ENCODE assay signal across 35 mouse cellular contexts in the genomic region with DNA sequence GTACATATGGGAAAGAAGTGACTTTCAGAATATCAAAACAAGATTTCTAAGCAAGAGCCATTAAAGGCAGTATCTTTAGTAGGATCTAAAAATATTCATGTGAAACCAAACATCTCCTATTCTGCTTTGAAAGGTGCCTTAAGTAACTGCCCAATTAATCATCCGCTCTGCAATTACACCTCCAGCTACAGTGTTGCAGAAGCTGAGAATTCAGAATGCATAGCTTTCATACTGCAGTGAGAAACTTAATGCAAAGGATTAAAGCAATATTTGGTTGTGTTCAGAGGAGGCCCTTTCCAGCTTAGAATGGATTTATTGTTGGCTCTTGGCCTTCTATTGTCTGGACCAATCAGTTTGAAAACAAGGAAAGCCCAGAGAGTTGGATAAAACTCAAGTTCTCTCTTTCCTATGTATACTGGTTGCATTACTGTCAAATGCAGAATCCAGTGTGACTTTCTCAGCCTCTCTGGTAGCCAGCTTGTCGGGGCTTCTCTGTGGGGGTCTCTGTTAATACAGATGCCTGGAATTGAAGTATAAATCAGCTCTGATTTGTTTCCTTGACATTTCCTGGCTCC. TPM values are rescaled to one million over a fixed set of nuclear protein-coding genes. Genes with fewer than 3 reads are reported as not detected.
DNase-seq lines count a peak whose midpoint lies in the region; ATAC-seq lines count a peak whose summit lies in the region.
"Had no signal": no experiment of that assay in that cellular context is flagged by ENCODE, and none has a peak within 500 bp of the region (broad histone marks: within the 10 kb centered on the region; RNA-seq: fewer than 3 reads in every experiment).

No protein-coding gene starts in this region.

- no peak overlapping the region for H3K4me2 ChIP-seq in heart, embryonic 16.5 days (ENCODE audit: low read depth, low read length)
- H3K4me2 ChIP-seq in neural tube, embryonic 15.5 days: no peak overlapping the region
- no peak overlapping the region for H3K4me2 ChIP-seq in embryonic facial prominence, embryonic 14.5 days (ENCODE audit: low read depth, low read length)
- H3K4me2 ChIP-seq: hindbrain, embryonic 15.5 days; kidney, embryonic 15.5 days; liver, embryonic 15.5 days; midbrain, embryonic 11.5 days had no signal

- DNase-seq in heart, postnatal 25 days (ENCODE audit: low spot score): no peak
- DNase-seq in neural tube, embryonic 10.5 days (ENCODE audit: extremely low spot score, low spot score): no peak
- DNase-seq in embryonic facial prominence, embryonic 14.5 days (ENCODE audit: low spot score): peak; percentile 79
- peak; percentile 17 for DNase-seq in telencephalon, adult 2 months (ENCODE audit: low read depth, low spot score)
- no peak for DNase-seq in layer of hippocampus, postnatal 10 days (ENCODE audit: low spot score in 2 of 2)
- DNase-seq: adrenal gland, adult 2 months; adrenal gland, postnatal 36 days; B cell, adult 2 months; cerebellum, adult 8-10 months; cerebellum, postnatal 25 days; forebrain, postnatal 0 days; gastrocnemius, postnatal 10 days; heart, adult 2 months; kidney, adult 11 months; kidney, postnatal 36 days; layer of hippocampus, postnatal 36 days; left cerebral cortex, postnatal 4 days; liver; lung, postnatal 36 days; right cerebral cortex, postnatal 25 days; thymus, adult 2 months; thymus, postnatal 36 days had no signal

- intact Hi-C loops in heart, postnatal 25 days (cut with DNase I): no loop called here

- 0 out of 2 replicates have a peak, but pooled peaks cover 2% of the 10 kb centered on the region for H3K4me1 ChIP-seq in heart, embryonic 16.5 days (ENCODE audit: control insufficient read depth, insufficient read depth, low read length)
- H3K4me1 ChIP-seq in neural tube, embryonic 15.5 days: peaks cover 19% of the 10 kb centered on the region
- H3K4me1 ChIP-seq in embryonic facial prominence, embryonic 14.5 days (ENCODE audit: control insufficient read depth, insufficient read depth, low read length): peaks cover 7% of the 10 kb centered on the region; the same call in 1 of the 2 replicates

- ATAC-seq in heart, embryonic 16.5 days (replicated peaks; ENCODE audit: extremely low read depth, insufficient read depth, low FRiP score): no peak
- ATAC-seq in neural tube, embryonic 15.5 days (ENCODE audit: low FRiP score): no peak
- ATAC-seq in embryonic facial prominence, embryonic 14.5 days (ENCODE audit: low read depth): no peak
- ATAC-seq: activated CD4-positive, CD25-positive, alpha-beta regulatory T cell, adult 4 months; forebrain, postnatal 0 days; inflammation-experienced regulatory T-cells, adult 6 months had no signal

- no peaks in the 10 kb centered on the region for H3K36me3 ChIP-seq in heart, embryonic 16.5 days (ENCODE audit: control insufficient read depth, insufficient read depth)
- H3K36me3 ChIP-seq in neural tube, embryonic 15.5 days: no peaks in the 10 kb centered on the region
- H3K36me3 ChIP-seq in embryonic facial prominence, embryonic 14.5 days (ENCODE audit: control insufficient read depth, insufficient read depth, low read length): no peaks in the 10 kb centered on the region
- H3K36me3 ChIP-seq: hindbrain, embryonic 15.5 days; kidney, embryonic 15.5 days; liver, embryonic 15.5 days had no signal

- peaks cover 4% of the 10 kb centered on the region; the same call in 1 of the 2 replicates for H3K9me3 ChIP-seq in heart, embryonic 16.5 days (replicated peaks; ENCODE audit: control insufficient read depth, low read length)
- no peaks in the 10 kb centered on the region for H3K9me3 ChIP-seq in neural tube, embryonic 15.5 days (replicated peaks)
- H3K9me3 ChIP-seq in embryonic facial prominence, embryonic 14.5 days (ENCODE audit: control insufficient read depth, low read length): no peaks in the 10 kb centered on the region
- H3K9me3 ChIP-seq: hindbrain, embryonic 15.5 days; liver, embryonic 15.5 days had no signal

- 0 out of 2 replicates have a peak overlapping the region, but pooled peaks have one; percentile 13 for H3K27ac ChIP-seq in heart, embryonic 16.5 days (ENCODE audit: low read length)
- peak overlapping the region; percentile 28; the same call in 1 of the 2 replicates for H3K27ac ChIP-seq in neural tube, embryonic 15.5 days (replicated peaks)
- no peak overlapping the region; the same call in 1 of the 2 replicates for H3K27ac ChIP-seq in embryonic facial prominence, embryonic 14.5 days (replicated peaks; ENCODE audit: low read depth, low read length)
- H3K27ac ChIP-seq: heart, adult 2 months; hindbrain, embryonic 15.5 days; kidney, embryonic 15.5 days; layer of hippocampus, adult 2 months; liver, embryonic 15.5 days had no signal

- H3K9ac ChIP-seq in heart, embryonic 16.5 days (ENCODE audit: low read length): no peak overlapping the region
- H3K9ac ChIP-seq in neural tube, embryonic 15.5 days (replicated peaks): no peak overlapping the region
- H3K9ac ChIP-seq in embryonic facial prominence, embryonic 14.5 days (ENCODE audit: low read depth, low read length): no peak overlapping the region
- H3K9ac ChIP-seq: forebrain, postnatal 0 days; hindbrain, embryonic 15.5 days; kidney, embryonic 15.5 days; liver, embryonic 15.5 days had no signal

- 66% methylated on average over 2 of the region's 2 CpGs for WGBS in heart, embryonic 16.5 days
- WGBS in neural tube, embryonic 15.5 days: 56% methylated on average over 2 of the region's 2 CpGs
- WGBS in embryonic facial prominence, embryonic 14.5 days: 50% methylated on average over 2 of the region's 2 CpGs

- H3K4me3 ChIP-seq in heart, embryonic 16.5 days (ENCODE audit: low read length): no peak overlapping the region
- no peak overlapping the region for H3K4me3 ChIP-seq in neural tube, embryonic 15.5 days (replicated peaks)
- no peak overlapping the region for H3K4me3 ChIP-seq in embryonic facial prominence, embryonic 14.5 days (ENCODE audit: low read depth, low read length)
- H3K4me3 ChIP-seq: heart, adult 2 months; hindbrain, embryonic 15.5 days; kidney, embryonic 15.5 days; layer of hippocampus, adult 2 months; liver, embryonic 15.5 days had no signal

- H3K27me3 ChIP-seq in heart, embryonic 16.5 days (ENCODE audit: control insufficient read depth, insufficient read depth, low read length): peaks cover 8% of the 10 kb centered on the region
- H3K27me3 ChIP-seq in neural tube, embryonic 15.5 days (replicated peaks): peaks cover 18% of the 10 kb centered on the region
- H3K27me3 ChIP-seq in embryonic facial prominence, embryonic 14.5 days (replicated peaks; ENCODE audit: control insufficient read depth, insufficient read depth, low read length): no peaks in the 10 kb centered on the region

RNA-seq across cellular contexts. Expression of gene Col23a1, which starts 4.3 kb away (rescaled TPM):
- polyA plus RNA-seq in heart, embryonic 16.5 days (2015; fragmentation: Nextera tagmentation; extraction: Ambion mirVana): 4.0 and 7.7 TPM in 2 replicates
- 1 to 10 TPM; 1.0 to 1.6 TPM for total RNA-seq in heart, postnatal 25 days (2021)
- polyA plus RNA-seq in neural tube, embryonic 15.5 days (2015; fragmentation: Nextera tagmentation; extraction: Ambion mirVana): 9.1 and 10.5 TPM in 2 replicates
- polyA plus RNA-seq in embryonic facial prominence, embryonic 14.5 days (2014; fragmentation: Nextera tagmentation; extraction: Ambion mirVana): 20.1 and 20.2 TPM in 2 replicates
- 1 to 10 TPM; 9.0 to 9.9 TPM for total RNA-seq in layer of hippocampus, postnatal 10 days (2021)

RNA-seq across cellular contexts. Expression of gene BC049762, which starts 31.2 kb away (rescaled TPM):
- polyA plus RNA-seq in heart, embryonic 16.5 days (2015; fragmentation: Nextera tagmentation; extraction: Ambion mirVana): 0.21 and 0.35 TPM in 2 replicates
- total RNA-seq in heart, postnatal 25 days (2021): under 1 TPM in 1 of 2 experiments, not detected in 1; 0.42 TPM
- 0.49 and 0.54 TPM in 2 replicates for polyA plus RNA-seq in neural tube, embryonic 15.5 days (2015; fragmentation: Nextera tagmentation; extraction: Ambion mirVana)
- 0.33 and 0.48 TPM in 2 replicates for polyA plus RNA-seq in embryonic facial prominence, embryonic 14.5 days (2014; fragmentation: Nextera tagmentation; extraction: Ambion mirVana)
- total RNA-seq in layer of hippocampus, postnatal 10 days (2021): not detected
- total RNA-seq: adrenal gland, postnatal 36 days; forebrain, postnatal 0 days; gastrocnemius, postnatal 10 days; hematopoietic stem cell, adult 5-6 weeks; layer of hippocampus, postnatal 36 days; left cerebral cortex, postnatal 4 days; megakaryocyte, adult 5-6 weeks had no signal
- polyA plus RNA-seq: activated CD4-positive, CD25-positive, alpha-beta regulatory T cell, adult 4 months; embryonic facial prominence, embryonic 11.5 days; heart, embryonic 14.5 days; inflammation-experienced regulatory T-cells, adult 6 months had no signal

RNA-seq across cellular contexts. Expression of gene Clk4, which starts 32.5 kb away (rescaled TPM):
- polyA plus RNA-seq in heart, embryonic 16.5 days (2015; fragmentation: Nextera tagmentation; extraction: Ambion mirVana): 73.6 and 82.3 TPM in 2 replicates
- 10 to 100 TPM; 40.4 to 43.4 TPM for total RNA-seq in heart, postnatal 25 days (2021)
- 118 and 124 TPM in 2 replicates for polyA plus RNA-seq in neural tube, embryonic 15.5 days (2015; fragmentation: Nextera tagmentation; extraction: Ambion mirVana)
- polyA plus RNA-seq in embryonic facial prominence, embryonic 14.5 days (2014; fragmentation: Nextera tagmentation; extraction: Ambion mirVana): 111 and 126 TPM in 2 replicates
- 100 to 1,000 TPM; 111 to 122 TPM for total RNA-seq in layer of hippocampus, postnatal 10 days (2021)

Comparison
In these comparisons a context has a peak if more than half of its experiments do, and no peak if none do; other contexts are left out.
1. DNase-seq: peak in embryonic facial prominence, embryonic 14.5 days (single experiment) and telencephalon, adult 2 months (single experiment); none in heart, postnatal 25 days (single experiment), neural tube, embryonic 10.5 days (single experiment) and layer of hippocampus, postnatal 10 days (0 of 2).